Mouse (Mus musculus) megakaryocyte, adult 5-6 weeks (primary cell): ENCODE data around the gene Dop1b. TPM values are rescaled to one million over a fixed set of nuclear protein-coding genes. Genes with fewer than 3 reads are reported as not detected.
A peak's percentile ranks its signal among the peaks of the same experiment; 100 is the strongest.

ENCODE experiments used
- ATAC-seq: 2 replicates; pipeline ENCODE4 v1.8.0; 2016; ENCODE audit warnings: mild to moderate bottlenecking, inconsistent platforms; ENCODE audit not compliant: poor library complexity, severe bottlenecking
- total RNA-seq, 2 experiments: library from RNA; stranded (forward) in 1 of 2; stranded (reverse) in 1 of 2; fragments of 153-499, 151-499 nt in 1 of 2; fragments of 221-1000, 200-1000 nt in 1 of 2; gene quantifications; 2 replicates each; pipeline versions ENCODE4 v1.2.3 to v1.2.4; 2015 to 2017

Dop1b gene
- total RNA-seq, 2 experiments from 2014 or later, result 10.5 to 20.3 TPM

DNA sequence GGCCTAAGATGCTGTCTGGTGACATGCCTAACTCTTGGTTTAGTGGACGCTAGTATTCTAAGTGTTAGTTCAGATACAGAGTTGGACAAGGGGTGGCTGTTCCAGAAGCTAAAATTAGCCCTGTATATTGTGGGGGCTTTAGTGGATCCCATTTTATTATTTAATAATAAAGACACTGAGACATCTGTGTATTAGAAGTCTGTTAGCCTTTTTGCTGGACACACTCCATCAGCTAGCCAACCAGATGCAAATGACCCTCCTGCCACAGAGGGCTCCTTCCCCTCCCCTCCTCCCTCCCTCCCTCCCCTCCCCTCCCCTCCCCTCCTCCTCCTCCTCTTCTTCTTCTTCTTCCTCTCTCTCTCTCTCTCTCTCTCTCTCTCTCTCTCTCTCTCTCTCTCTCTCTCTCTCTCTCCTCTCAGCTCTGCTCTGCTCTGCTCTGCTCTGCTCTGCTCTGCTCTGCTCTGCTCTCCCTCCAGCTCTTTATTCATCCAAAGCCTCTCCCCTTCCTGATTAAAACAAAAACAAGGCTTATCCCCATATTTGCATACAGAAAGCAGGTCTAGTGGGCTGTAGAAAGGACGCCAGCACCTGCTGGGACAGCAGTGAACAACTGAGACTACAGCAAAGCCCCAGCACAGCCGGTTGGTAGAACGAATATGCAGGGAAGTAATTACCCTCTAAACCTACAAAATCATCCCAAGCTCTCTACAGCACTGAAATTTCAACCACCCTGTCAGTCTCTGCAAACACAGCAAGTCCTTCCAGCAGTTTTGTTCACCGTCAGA, 78.5 kb downstream of the Dop1b start:
- no peak for ATAC-seq

DNA sequence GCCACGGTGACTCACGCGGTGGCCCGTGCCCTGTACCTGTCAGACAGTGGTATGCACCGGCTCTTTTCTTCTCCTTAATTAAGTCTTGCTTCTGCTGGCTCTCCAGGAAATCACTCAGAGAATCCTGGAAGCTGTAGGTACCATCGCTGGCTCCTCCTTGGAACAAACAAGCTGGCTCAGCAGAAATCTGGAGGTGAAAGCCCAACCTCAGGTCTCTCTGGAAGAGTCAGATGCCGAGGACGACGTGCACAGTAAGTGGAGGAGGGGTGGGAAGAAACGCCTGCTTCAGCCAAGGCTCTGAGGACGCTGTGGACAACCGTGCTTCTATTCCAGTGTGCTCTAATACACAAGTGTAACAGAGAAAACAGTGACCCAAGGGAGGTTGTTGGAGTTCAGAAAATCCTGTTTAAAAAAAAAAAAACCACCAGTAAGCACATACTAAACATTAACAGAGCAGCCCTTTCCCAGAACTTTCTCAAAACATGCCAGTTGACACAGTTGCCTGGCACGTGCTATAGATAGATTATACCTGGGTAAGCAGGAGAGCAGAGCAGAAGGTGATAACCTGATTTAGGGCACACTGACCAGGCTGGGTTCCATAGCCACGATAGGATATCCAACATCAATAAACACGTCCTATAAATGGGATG, 81.4 kb downstream of the Dop1b start:
- no peak for ATAC-seq

DNA sequence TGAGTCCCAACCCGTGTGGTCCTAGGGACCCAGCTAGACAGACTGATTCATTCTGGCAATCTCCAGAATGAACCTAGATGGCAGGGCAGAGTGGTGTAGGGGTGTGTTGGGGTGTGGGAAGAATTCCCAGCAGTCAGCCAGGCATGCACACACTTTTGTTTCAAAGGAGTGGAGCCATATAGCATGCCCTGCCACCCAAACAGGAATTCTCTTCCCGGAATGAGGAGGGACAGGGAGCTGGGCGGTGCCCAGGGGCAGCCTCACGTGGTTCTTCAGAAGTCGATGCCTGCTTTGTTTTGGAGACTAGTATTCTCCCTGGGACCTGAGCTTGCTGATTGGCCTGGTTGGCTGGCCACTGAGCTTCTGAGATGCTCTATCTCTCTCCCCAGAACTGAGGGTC, 83.1 kb downstream of the Dop1b start:
- ATAC-seq, result no peak

GRCm38 (mm10) chr16:93795391-93795790, 83.7 kb downstream of the Dop1b start:
- no peak for ATAC-seq

DNA sequence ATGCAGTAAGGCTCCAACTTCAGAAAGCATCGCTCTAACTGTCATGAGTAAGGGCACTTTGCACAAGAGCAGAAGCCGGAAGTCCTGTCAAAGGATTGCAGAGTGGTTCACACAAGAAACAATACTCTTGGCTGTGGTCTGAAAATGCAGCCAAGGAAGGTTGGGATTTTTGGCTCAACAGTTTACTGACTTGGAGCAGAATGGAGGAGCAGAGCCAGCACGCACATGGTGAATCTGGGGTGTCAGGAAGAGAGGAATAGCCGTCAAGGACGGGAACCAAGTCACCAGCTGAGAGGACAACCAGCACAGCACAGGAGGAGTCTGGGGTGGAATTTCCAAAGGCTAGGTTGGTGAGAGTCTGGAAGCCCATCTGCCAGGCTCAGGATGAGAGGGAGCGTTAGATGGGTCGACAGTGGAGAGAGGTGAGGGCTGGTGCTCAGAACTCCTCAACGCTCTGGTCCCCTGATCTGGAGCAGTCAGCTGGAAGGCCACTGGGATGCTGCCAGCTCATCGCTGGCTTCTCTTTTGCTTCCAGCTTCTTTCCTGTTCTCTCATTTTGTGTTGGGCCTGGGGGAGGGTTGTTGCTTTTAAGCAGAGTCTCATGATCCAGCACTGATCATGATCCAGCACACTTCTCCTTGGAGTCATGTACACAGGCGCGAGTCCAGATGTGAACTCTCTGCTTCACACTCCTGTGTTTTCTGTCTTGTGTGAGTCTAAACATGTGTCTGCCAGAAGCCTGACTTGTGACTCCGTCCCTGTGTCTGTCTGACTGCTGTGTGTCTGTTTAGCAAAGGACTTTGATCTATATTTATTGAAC, 85.5 kb downstream of the Dop1b start:
- peak; percentile 38; the same call in 1 of the 2 replicates for ATAC-seq

- ATAC-seq, result no peak
Observed at GRCm38 (mm10) chr16:93797841-93798492, 86.3 kb downstream of the Dop1b start.

- ATAC-seq, result peak; percentile 59
Observed at GRCm38 (mm10) chr16:93798623-93799022, 86.9 kb downstream of the Dop1b start.

DNA sequence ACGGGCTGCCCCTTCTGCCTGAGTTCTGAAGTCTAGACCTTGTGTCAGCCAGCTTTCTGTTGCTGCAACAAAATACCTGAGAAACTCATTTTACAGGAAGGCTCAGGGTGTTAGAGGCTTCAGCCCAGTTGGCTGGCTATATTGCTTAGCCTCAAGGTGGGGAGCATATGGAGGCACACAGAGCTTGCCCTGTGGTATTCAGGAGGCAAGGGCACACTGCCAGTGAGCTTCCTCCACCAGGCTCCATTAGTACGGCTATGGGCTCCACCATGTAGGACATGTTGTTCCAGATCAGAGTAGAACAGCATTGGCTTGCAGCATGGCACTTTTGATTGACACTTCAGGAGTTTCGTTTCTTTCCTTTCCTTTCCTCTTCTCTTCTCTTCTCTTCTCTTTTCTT, 87.4 kb downstream of the Dop1b start:
- no peak for ATAC-seq

- no peak for ATAC-seq
Observed at GRCm38 (mm10) chr16:93799936-93800335, 88.2 kb downstream of the Dop1b start.

DNA sequence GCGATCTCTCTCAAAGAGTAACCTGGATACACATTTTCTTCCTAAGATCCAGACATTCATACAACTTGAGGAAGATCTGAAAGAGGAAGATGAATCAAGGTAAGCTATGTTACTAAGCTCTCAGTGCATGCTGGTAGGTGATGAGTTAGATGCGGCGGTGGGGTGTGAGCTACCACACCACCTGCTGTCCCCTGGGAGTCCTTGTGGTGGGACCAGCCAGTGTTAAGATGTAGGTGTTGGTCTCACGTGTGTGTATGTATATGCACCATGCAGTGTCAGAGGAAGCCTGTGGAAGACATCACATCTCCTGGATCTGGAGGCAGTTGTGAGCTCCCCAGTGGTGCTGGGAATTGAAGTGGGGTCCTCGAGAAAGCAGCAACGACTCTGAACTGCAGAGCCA, 95.5 kb downstream of the Dop1b start:
- ATAC-seq, result no peak

DNA sequence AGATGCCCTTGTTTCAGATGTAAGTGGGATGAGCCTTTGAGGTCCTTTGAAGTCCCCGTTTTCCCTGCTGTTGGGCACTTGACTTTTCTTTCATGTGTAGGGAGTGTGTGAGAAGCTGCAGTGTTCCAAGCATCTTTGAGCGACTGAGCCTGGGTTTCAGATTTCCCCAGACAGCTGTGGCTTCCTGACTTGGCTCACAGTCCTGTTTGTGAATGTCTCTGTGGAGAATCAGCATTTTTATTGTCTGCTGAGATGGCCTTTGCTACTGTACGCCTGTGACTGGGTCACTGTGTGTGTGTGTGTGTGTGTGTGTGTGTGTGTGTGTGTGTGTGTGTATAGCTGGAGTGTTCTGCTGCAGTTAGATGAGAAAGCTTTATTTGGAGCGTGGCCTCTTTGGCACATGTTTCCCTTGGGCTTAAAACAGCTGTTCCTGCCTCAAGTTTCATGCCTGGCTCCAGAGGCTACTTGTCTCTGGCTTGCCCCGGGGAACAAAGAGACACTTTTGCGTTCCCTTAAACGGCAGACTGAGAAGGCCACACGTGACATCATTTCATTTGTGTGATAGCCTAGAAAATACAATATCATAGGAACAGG, 96.4 kb downstream of the Dop1b start:
- no peak for ATAC-seq

GRCm38 (mm10) chr16:93815856-93816736, 104.4 kb downstream of the Dop1b start:
- peak; percentile 83 for ATAC-seq

- ATAC-seq, result peak; percentile 2; the same call in 1 of the 2 replicates
Observed at GRCm38 (mm10) chr16:93816861-93817260, 105.2 kb downstream of the Dop1b start.

DNA sequence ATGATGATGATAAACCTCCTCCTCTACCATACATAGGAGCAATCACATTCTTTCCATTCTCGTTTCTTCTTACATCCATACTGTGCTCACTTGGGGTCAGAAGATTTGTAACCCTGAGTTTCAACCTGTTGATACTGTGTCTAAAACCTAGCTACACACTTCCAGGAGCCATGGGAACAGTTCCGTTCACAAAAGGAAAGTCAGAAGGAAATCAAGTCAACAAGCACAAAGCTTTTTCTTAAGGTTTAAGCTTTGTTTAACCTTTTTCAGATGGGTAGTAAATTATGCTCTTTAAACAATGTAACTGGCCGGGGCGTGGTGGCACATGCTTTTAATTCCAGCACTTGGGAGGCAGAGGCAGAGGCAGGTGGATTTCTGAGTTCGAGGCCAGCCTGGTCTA, 105.7 kb downstream of the Dop1b start:
- no peak for ATAC-seq

DNA sequence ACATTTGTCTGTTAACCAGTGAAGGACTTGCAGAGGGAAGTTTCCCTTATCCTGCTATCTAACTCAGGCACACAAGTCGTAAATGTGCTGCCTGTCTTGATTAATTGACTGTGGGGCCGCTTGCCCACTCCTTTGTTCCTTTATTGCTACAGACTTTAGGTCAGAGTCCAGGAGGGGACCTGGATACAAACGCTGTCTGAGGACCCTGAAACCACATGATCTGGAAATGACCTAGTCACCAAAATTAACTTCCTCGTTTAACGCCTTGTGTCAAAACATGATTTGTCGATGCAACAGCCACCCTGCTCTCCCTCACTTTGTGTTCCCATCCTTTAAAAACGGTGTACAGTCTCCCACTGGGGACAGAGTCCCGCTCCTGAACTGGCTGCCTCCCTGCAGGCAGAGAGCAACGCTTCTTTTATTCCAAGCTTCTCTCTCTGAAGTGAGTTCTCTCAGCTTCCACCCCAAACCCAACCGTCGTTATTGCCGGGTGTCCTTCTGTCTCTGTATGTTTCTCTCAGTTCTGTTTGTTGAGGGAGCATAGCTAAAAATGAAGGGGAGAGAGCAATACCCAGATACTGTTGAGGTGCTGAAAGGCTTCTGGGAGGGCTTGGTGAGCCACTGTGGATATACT, 107.1 kb downstream of the Dop1b start:
- ATAC-seq, result peak; percentile 48

- no peak for ATAC-seq
Observed at GRCm38 (mm10) chr16:93819325-93819696, 107.6 kb downstream of the Dop1b start.

- no peak for ATAC-seq
Observed at GRCm38 (mm10) chr16:93820040-93820439, 108.3 kb downstream of the Dop1b start.

DNA sequence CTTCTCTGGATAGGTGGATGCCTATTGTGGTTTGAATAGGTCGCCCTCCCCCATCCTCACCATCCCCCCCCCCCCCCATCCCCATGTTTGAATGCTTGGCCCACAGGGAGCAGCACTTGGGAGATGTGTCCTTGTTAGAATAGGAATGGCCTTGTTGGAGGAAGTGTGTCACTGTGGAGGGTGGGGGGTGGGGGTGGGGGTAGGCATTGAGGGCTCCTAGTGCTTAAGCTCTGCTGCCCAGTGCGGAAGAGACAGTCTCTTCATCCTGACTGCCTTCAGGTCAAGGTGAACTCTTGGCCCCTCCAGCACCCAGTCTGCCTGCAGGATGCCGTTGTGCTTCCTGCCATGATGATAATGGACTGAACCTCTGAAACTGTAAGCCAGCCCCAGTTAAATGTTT, 110.0 kb downstream of the Dop1b start:
- ATAC-seq, result no peak
